11 mouse cellular contexts compared by ENCODE assay signal in genomic region chr12:4201454-4202200, GRCm38 (mm10). TPM values are rescaled to one million over a fixed set of nuclear protein-coding genes. Genes with fewer than 3 reads are reported as not detected.
A peak's percentile ranks its signal among the peaks of the same experiment; 100 is the strongest.
DNase-seq lines count a peak whose midpoint lies in the region; ATAC-seq and TF ChIP-seq lines count a peak whose summit lies in the region.
"Had no signal": no experiment of that assay in that cellular context is flagged by ENCODE, and none has a peak within 500 bp of the region (broad histone marks: within the 10 kb centered on the region; RNA-seq: fewer than 3 reads in every experiment).

No protein-coding gene starts in this region.

- H3K79me2 ChIP-seq in MEL (ENCODE audit: control insufficient read depth, insufficient read depth, low read length, poor library complexity), result no peaks in the 10 kb centered on the region

- H3K9me3 ChIP-seq in MEL (replicated peaks; ENCODE audit: insufficient read depth, low read length), result no peaks in the 10 kb centered on the region
- H3K9me3 ChIP-seq in forebrain, embryonic 16.5 days (ENCODE audit: control insufficient read depth, low read length), result no peaks in the 10 kb centered on the region
- H3K9me3 ChIP-seq: limb, embryonic 12.5 days; neural tube, embryonic 12.5 days; stomach, embryonic 15.5 days had no signal

- no peak overlapping the region for H3K9ac ChIP-seq in MEL (ENCODE audit: control insufficient read depth, low read depth, low read length, poor library complexity, severe bottlenecking)
- H3K9ac ChIP-seq in forebrain, embryonic 16.5 days (replicated peaks; ENCODE audit: low read depth, low read length), result no peak overlapping the region
- H3K9ac ChIP-seq: limb, embryonic 12.5 days; neural tube, embryonic 12.5 days; stomach, embryonic 15.5 days had no signal

- 87% methylated on average over 13 of the region's 13 CpGs for WGBS in forebrain, embryonic 16.5 days

- H3K27me3 ChIP-seq in MEL (ENCODE audit: control insufficient read depth in 1 of 2, insufficient read depth in 2 of 2, low read length in 2 of 2), result no peaks in the 10 kb centered on the region
- no peaks in the 10 kb centered on the region for H3K27me3 ChIP-seq in forebrain, embryonic 16.5 days (replicated peaks; ENCODE audit: control insufficient read depth, insufficient read depth, low read length)
- H3K27me3 ChIP-seq: limb, embryonic 12.5 days; neural tube, embryonic 12.5 days; stomach, embryonic 15.5 days had no signal

- peak; percentile 55 for DNase-seq in layer of hippocampus, adult 11-12 months (ENCODE audit: low spot score)
- DNase-seq in layer of hippocampus, postnatal 14 days (ENCODE audit: low spot score in 2 of 2), result no peak
- no peak for DNase-seq in MEL (ENCODE audit: low read depth, low spot score)
- peak; percentile 60 to 83 for DNase-seq in frontal cortex, postnatal 36 days (ENCODE audit: low spot score in 2 of 2)
- DNase-seq in left cerebral cortex, adult 2 months (ENCODE audit: extremely low spot score in 1 of 2, low spot score in 2 of 2), result peak in 1 of 2 experiments; percentile 58
- DNase-seq in kidney, adult 18-20 months, result no peak

- no peaks in the 10 kb centered on the region for H3K4me1 ChIP-seq in MEL (ENCODE audit: control insufficient read depth in 1 of 2, insufficient read depth in 2 of 2, low read length in 2 of 2)
- no peaks in the 10 kb centered on the region for H3K4me1 ChIP-seq in forebrain, embryonic 16.5 days (replicated peaks; ENCODE audit: control insufficient read depth, insufficient read depth, low read length)
- H3K4me1 ChIP-seq: limb, embryonic 12.5 days; neural tube, embryonic 12.5 days; stomach, embryonic 15.5 days had no signal

- no peak overlapping the region for H3K4me2 ChIP-seq in forebrain, embryonic 16.5 days (ENCODE audit: low read length)
- H3K4me2 ChIP-seq: limb, embryonic 12.5 days; neural tube, embryonic 12.5 days; stomach, embryonic 15.5 days had no signal

- ATAC-seq in forebrain, embryonic 16.5 days, result no peak

- TF ChIP-seq POLR2A in MEL (IDR thresholded peaks at IDR 0.05; ENCODE audit: control insufficient read depth in 1 of 2, insufficient read depth in 1 of 2, low read depth in 1 of 2, low read length in 2 of 2, poor library complexity in 1 of 2), result no peak

- no peak overlapping the region for H3K4me3 ChIP-seq in MEL (ENCODE audit: control insufficient read depth in 1 of 2, insufficient read depth in 1 of 2, low read depth in 2 of 2, low read length in 2 of 2)
- no peak overlapping the region for H3K4me3 ChIP-seq in left cerebral cortex, adult 2 months
- H3K4me3 ChIP-seq in forebrain, embryonic 16.5 days (replicated peaks; ENCODE audit: low read length), result no peak overlapping the region
- H3K4me3 ChIP-seq: limb, embryonic 12.5 days; neural tube, embryonic 12.5 days; stomach, embryonic 15.5 days had no signal

- TF ChIP-seq EP300 in MEL (IDR thresholded peaks at IDR 0.05; ENCODE audit: low read depth in 1 of 2, low read length in 2 of 2), result no peak

- no peaks in the 10 kb centered on the region for H3K36me3 ChIP-seq in MEL (ENCODE audit: control insufficient read depth in 1 of 2, insufficient read depth in 2 of 2, low read length in 2 of 2)
- peaks cover 10% of the 10 kb centered on the region; the same call in 1 of the 2 replicates for H3K36me3 ChIP-seq in forebrain, embryonic 16.5 days (ENCODE audit: control insufficient read depth, insufficient read depth)

- H3K27ac ChIP-seq in MEL (ENCODE audit: control insufficient read depth, low read depth, low read length), result no peak overlapping the region
- peak overlapping the region; percentile 16; the same call in 1 of the 2 replicates for H3K27ac ChIP-seq in left cerebral cortex, adult 2 months
- no peak overlapping the region for H3K27ac ChIP-seq in forebrain, embryonic 16.5 days (ENCODE audit: low read length)
- H3K27ac ChIP-seq: limb, embryonic 12.5 days; macrophage; neural tube, embryonic 12.5 days; stomach, embryonic 15.5 days had no signal

- no peak for TF ChIP-seq RAD21 in MEL (IDR thresholded peaks at IDR 0.05; ENCODE audit: low read depth, low read length)

- TF ChIP-seq CTCF in MEL (IDR thresholded peaks at IDR 0.05 in 2 of 3, conservative IDR thresholded peaks at IDR 0.05 in 1 of 3; ENCODE audit: control insufficient read depth in 1 of 3, insufficient read depth in 1 of 3, low read depth in 2 of 3, low read length in 3 of 3, poor library complexity in 1 of 3, severe bottlenecking in 1 of 3), result no peak
- no peak for TF ChIP-seq CTCF in left cerebral cortex, adult 2 months (IDR thresholded peaks at IDR 0.05)

- intact Hi-C loops in left cerebral cortex, adult 2 months (cut with DNase I), result no loop called here

TF ChIP-seq in MEL, 35 proteins besides CTCF, POLR2A, EP300 and RAD21:
- TF ChIP-seq ZNF384 (IDR thresholded peaks at IDR 0.05; ENCODE audit: low read depth, low read length), result peak; percentile 49; the same call in 1 of the 2 replicates
- TF ChIP-seq SIN3A (IDR thresholded peaks at IDR 0.05; ENCODE audit: low read length), result no peak
- TF ChIP-seq MYB (IDR thresholded peaks at IDR 0.05; ENCODE audit: low read depth, low read length), result no peak
- TF ChIP-seq ZMIZ1 (IDR thresholded peaks at IDR 0.05; ENCODE audit: low read depth, low read length), result no peak
- no peak for TF ChIP-seq CHD2 (IDR thresholded peaks at IDR 0.05; ENCODE audit: low read length)
- TF ChIP-seq HCFC1 (IDR thresholded peaks at IDR 0.05; ENCODE audit: low read depth, low read length), result no peak

RNA-seq across cellular contexts. Expression of gene Ptrhd1, which starts 32.2 kb away (rescaled TPM):
- 1 to 10 TPM; 9.8 to 9.9 TPM for total RNA-seq in layer of hippocampus, postnatal 14 days (2021)
- 3.8 TPM in 2 replicates for total RNA-seq in MEL (2012; rRNA removed)
- polyA plus RNA-seq in MEL (2012; ENCODE audit: insufficient read depth in 1 of 2, insufficient read length in 2 of 2, low read depth in 1 of 2, low replicate concordance in 2 of 2, missing spikeins in 1 of 2), result 1 to 10 TPM in 1 of 2 experiments, not detected in 1; 5.3 TPM
- total RNA-seq in left cerebral cortex, adult 2 months (2021), result 1 to 10 TPM; 8.2 to 8.7 TPM
- polyA plus RNA-seq in forebrain, embryonic 16.5 days (2015; fragmentation: Nextera tagmentation; extraction: Ambion mirVana), result 4.8 and 4.9 TPM in 2 replicates

RNA-seq across cellular contexts. Expression of gene Cenpo, which starts 32.5 kb away (rescaled TPM):
- 1 to 10 TPM; 4.1 to 4.9 TPM for total RNA-seq in layer of hippocampus, postnatal 14 days (2021)
- total RNA-seq in MEL (2012; rRNA removed), result 29.2 and 33.3 TPM in 2 replicates
- 10 to 100 TPM in 1 of 2 experiments, not detected in 1; 35.5 TPM for polyA plus RNA-seq in MEL (2012; ENCODE audit: insufficient read depth in 1 of 2, insufficient read length in 2 of 2, low read depth in 1 of 2, low replicate concordance in 2 of 2, missing spikeins in 1 of 2)
- 1 to 10 TPM; 4.9 to 5.1 TPM for total RNA-seq in left cerebral cortex, adult 2 months (2021)
- polyA plus RNA-seq in forebrain, embryonic 16.5 days (2015; fragmentation: Nextera tagmentation; extraction: Ambion mirVana), result 9.1 and 11.3 TPM in 2 replicates

Comparison
In these comparisons a context has a peak if more than half of its experiments do, and no peak if none do; other contexts are left out.
1. DNase-seq: peak in layer of hippocampus, adult 11-12 months (single experiment) and frontal cortex, postnatal 36 days (2 of 2); none in layer of hippocampus, postnatal 14 days (0 of 2), MEL (single experiment) and kidney, adult 18-20 months (single experiment).